Mouse (Mus musculus): ENCODE results near the gene Tmem119.

Tmem119 gene

GRCm38 (mm10) chr5:113755347-113756030 is 44.8 kb downstream of the Tmem119 start:
- no peak for DNase-seq

- no peak for DNase-seq
Measured at GRCm38 (mm10) chr5:113751521-113752157, 48.7 kb downstream of the Tmem119 start.

GRCm38 (mm10) chr5:113748556-113749331 is 51.6 kb downstream of the Tmem119 start:
- DNase-seq = no peak

DNA sequence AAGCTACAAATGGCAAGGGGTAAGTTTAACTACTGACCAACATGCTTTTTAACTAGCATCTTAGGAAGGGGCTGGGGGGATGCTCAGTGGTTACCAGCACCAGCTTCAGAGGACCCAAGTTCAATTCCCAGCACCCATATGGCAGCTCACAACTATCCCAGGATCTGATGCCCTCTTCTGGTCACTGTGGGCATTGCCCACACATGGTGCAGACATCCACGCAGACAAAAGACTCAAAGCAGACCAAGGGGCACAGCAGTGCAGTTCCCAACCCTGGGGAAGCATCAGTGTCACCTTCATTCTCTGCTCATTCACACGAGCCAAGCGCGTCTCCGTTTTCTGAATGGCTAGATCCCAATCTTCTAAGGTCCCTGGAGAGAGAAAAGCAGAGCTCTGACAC is 52.7 kb downstream of the Tmem119 start:
- no peak for DNase-seq

All from kidney, postnatal 4 days (tissue).